Mouse (Mus musculus) macrophage (primary cell): ENCODE data around the gene Tgm4. TPM values are rescaled to one million over a fixed set of nuclear protein-coding genes. Genes with fewer than 3 reads are reported as not detected.

Experiments used
- polyA plus RNA-seq: library from polyadenylated mRNA; stranded (reverse); fragments of 250-400 nt; gene quantifications from 3 replicates; pipeline ENCODE4 v1.2.4, GENCODE M21; 2018; ENCODE audit warnings: inconsistent platforms

Gene Tgm4
- polyA plus RNA-seq, 1 experiment from 2014 or later: not detected

Other genes starting within 250 kb of the Tgm4 start
- gene Tcaim, start 229.2 kb upstream of the Tgm4 start, polyA plus RNA-seq: 3.2 to 5.7 TPM (median 4.8 TPM) in 3 replicates
- not detected in 3 replicates for gene Gm35549, start 190.7 kb upstream of the Tgm4 start, polyA plus RNA-seq
- gene Zfp445, start 168.7 kb upstream of the Tgm4 start, polyA plus RNA-seq: 25.1 to 44.1 TPM (median 37.2 TPM) in 3 replicates
- 0.59 to 0.82 TPM (median 0.68 TPM) in 3 replicates for gene Zkscan7, start 149.0 kb upstream of the Tgm4 start, polyA plus RNA-seq
- 0.87 to 1.9 TPM (median 1.1 TPM) in 3 replicates for gene Zfp105, start 111.7 kb upstream of the Tgm4 start, polyA plus RNA-seq
- 20.6 to 40.0 TPM (median 30.1 TPM) in 3 replicates for gene 1110059G10Rik, start 83.7 kb upstream of the Tgm4 start, polyA plus RNA-seq
- gene Kif15, start 83.7 kb upstream of the Tgm4 start, polyA plus RNA-seq: 1.4 to 6.7 TPM (median 5.5 TPM) in 3 replicates
- 2.9 to 8.6 TPM (median 3.4 TPM) in 3 replicates for gene Tmem42, start 13.4 kb upstream of the Tgm4 start, polyA plus RNA-seq
- gene Zdhhc3, start 78.5 kb downstream of the Tgm4 start, polyA plus RNA-seq: 37.6 to 46.3 TPM (median 38.8 TPM) in 3 replicates
- 11.6 to 28.4 TPM (median 12.5 TPM) in 3 replicates for gene Exosc7, start 78.5 kb downstream of the Tgm4 start, polyA plus RNA-seq
- gene Clec3b, start 116.2 kb downstream of the Tgm4 start, polyA plus RNA-seq: not detected in 3 replicates
- gene Cdcp1, start 181.3 kb downstream of the Tgm4 start, polyA plus RNA-seq: 0.06 TPM in 1 of 3 replicates, not detected in the others
- gene Tmem158, start 226.0 kb downstream of the Tgm4 start, polyA plus RNA-seq: 0.50 to 2.5 TPM (median 1.4 TPM) in 3 replicates